Mouse (Mus musculus) neural tube, embryonic 11.5 days (tissue): ENCODE results near the gene Ldah. TPM values are rescaled to one million over a fixed set of nuclear protein-coding genes. Genes with fewer than 3 reads are reported as not detected.

Experiments
- ATAC-seq: fragments of 200-750 bp; cut with Nextera tagmentation; 2 replicates; pipeline ENCODE4 v1.8.0; 2017; ENCODE audit warnings: moderate number of reproducible peaks, mild to moderate bottlenecking, moderate TSS enrichment, moderate library complexity; ENCODE audit not compliant: insufficient read depth, low FRiP score, low TSS enrichment
- DNase-seq: peaks from one replicate; pipeline ENCODE4 v3.0.0-alpha.2; 2015; ENCODE audit warnings: low spot score
- H3K27ac ChIP-seq: fragments of 300-500 bp; sonication (generic); 2 replicates; pipeline ENCODE4 v1.5.1; 2014; ENCODE audit warnings: low read depth, mild to moderate bottlenecking, low read length
- H3K27me3 ChIP-seq: fragments of 300-500 bp; sonication (generic); 2 replicates; pipeline ENCODE4 v1.6.1; 2014; ENCODE audit warnings: mild to moderate bottlenecking, low read length, mixed read lengths; ENCODE audit not compliant: control insufficient read depth, insufficient read depth
- H3K36me3 ChIP-seq: fragments of 300-500 bp; sonication (generic); 2 replicates; pipeline ENCODE4 v1.6.1; 2014; ENCODE audit warnings: mild to moderate bottlenecking, low read length, moderate library complexity, mixed read lengths; ENCODE audit not compliant: control insufficient read depth, insufficient read depth
- H3K4me1 ChIP-seq: fragments of 300-500 bp; sonication (generic); 2 replicates; pipeline ENCODE4 v1.6.1; 2014; ENCODE audit warnings: low read length, mixed read lengths; ENCODE audit not compliant: control insufficient read depth, insufficient read depth
- H3K4me2 ChIP-seq: fragments of 300-500 bp; sonication (generic); 2 replicates; pipeline ENCODE4 v1.6.1; 2014; ENCODE audit warnings: low read depth, mild to moderate bottlenecking, moderate library complexity
- H3K4me3 ChIP-seq: fragments of 300-500 bp; sonication (generic); 2 replicates; pipeline ENCODE4 v1.5.1; 2014; ENCODE audit warnings: low read depth, low read length
- H3K9ac ChIP-seq: fragments of 300-500 bp; sonication (generic); 2 replicates; pipeline ENCODE4 v1.6.1; 2014; ENCODE audit warnings: mild to moderate bottlenecking, low read length
- H3K9me3 ChIP-seq: fragments of 300-500 bp; sonication (generic); 2 replicates; pipeline ENCODE4 v1.6.1; 2016; ENCODE audit warnings: low read length; ENCODE audit not compliant: control insufficient read depth
- WGBS: fragments of 180-500 bp; shearing (Covaris S2); extraction: QIAGEN DNeasy Blood & Tissue Kit; methylation state at CpG from one replicate; pipeline ENCODE4 v1.1.7; 2014; 5-methylcytosine and 5-hydroxymethylcytosine counted together
- polyA plus RNA-seq: library from polyadenylated mRNA; unstranded; fragments of >200 nt; fragmentation: Nextera tagmentation; extraction: Ambion mirVana; gene quantifications from 2 replicates; pipeline ENCODE4 v1.2.1, GENCODE M21; 2014

Gene Ldah
- polyA plus RNA-seq, 1 experiment from 2014 or later = 60.5 TPM

- ATAC-seq (peak; percentile 88), DNase-seq (peak; percentile 95)
- Histone ChIP-seq H3K27ac (no peak within 1 kb of the TSS), H3K4me1 (no peaks in the 10 kb centered on the region; the same call in 1 of the 2 replicates), H3K27me3 (0 out of 2 replicates have a peak, but pooled peaks cover 7% of the 10 kb centered on the region), H3K4me3 (peak within 1 kb of the TSS; percentile 62), H3K9me3 (no peaks in the 10 kb centered on the region), H3K36me3 (no peaks in the 10 kb centered on the region; the same call in 1 of the 2 replicates), H3K4me2 (peak within 1 kb of the TSS; percentile 75), H3K9ac (peak within 1 kb of the TSS; percentile 63)
- 0% methylated on average over 30 of the region's 38 CpGs for WGBS
Measured at GRCm38 (mm10) chr12:8313270-8313771, 105.4 kb downstream of the Ldah start, which contains the start of gene Hs1bp3. Gene Hs1bp3 (plus strand): TSS chr12:8313432.

- Histone ChIP-seq H3K4me1 (no peaks in the 10 kb centered on the region; the same call in 1 of the 2 replicates), H3K9me3 (no peaks in the 10 kb centered on the region), H3K27me3 (0 out of 2 replicates have a peak, but pooled peaks cover 7% of the 10 kb centered on the region), H3K4me2 (peak overlapping the region; percentile 75), H3K36me3 (no peaks in the 10 kb centered on the region; the same call in none of the 2 replicates), H3K9ac (peak overlapping the region; percentile 63), H3K4me3 (peak overlapping the region; percentile 62), H3K27ac (no peak overlapping the region)
- DNase-seq = no peak
- ATAC-seq = peak; percentile 14; the same call in 1 of the 2 replicates
- WGBS = 28% methylated on average over 12 of the region's 12 CpGs
Measured at GRCm38 (mm10) chr12:8313773-8314172, 105.9 kb downstream of the Ldah start.

- Histone ChIP-seq H3K4me2 (no peak overlapping the region), H3K9me3 (no peaks in the 10 kb centered on the region), H3K9ac (no peak overlapping the region), H3K27me3 (no peaks in the 10 kb centered on the region), H3K36me3 (peaks cover 2% of the 10 kb centered on the region), H3K4me3 (no peak overlapping the region), H3K4me1 (no peaks in the 10 kb centered on the region; the same call in 1 of the 2 replicates), H3K27ac (no peak overlapping the region)
- DNase-seq = no peak
- 90% methylated on average over 5 of the region's 5 CpGs for WGBS
- ATAC-seq = no peak
Measured at GRCm38 (mm10) chr12:8316541-8316940, 108.6 kb downstream of the Ldah start.

GRCm38 (mm10) chr12:8320084-8320713, 112.3 kb downstream of the Ldah start:
- no peaks in the 10 kb centered on the region for H3K9me3 ChIP-seq
- H3K27ac ChIP-seq = no peak overlapping the region
- DNase-seq = peak; percentile 80
- no peaks in the 10 kb centered on the region for H3K4me1 ChIP-seq
- ATAC-seq = peak; percentile 25; the same call in 1 of the 2 replicates
- H3K36me3 ChIP-seq = peaks cover 2% of the 10 kb centered on the region
- H3K4me2 ChIP-seq = no peak overlapping the region
- no peaks in the 10 kb centered on the region for H3K27me3 ChIP-seq
- 43% methylated on average over 5 of the region's 5 CpGs for WGBS
- H3K4me3 ChIP-seq = no peak overlapping the region
- no peak overlapping the region for H3K9ac ChIP-seq

- Histone ChIP-seq H3K36me3 (peaks cover 2% of the 10 kb centered on the region), H3K27me3 (no peaks in the 10 kb centered on the region), H3K9ac (no peak overlapping the region), H3K4me3 (no peak overlapping the region), H3K9me3 (no peaks in the 10 kb centered on the region), H3K27ac (no peak overlapping the region), H3K4me2 (no peak overlapping the region), H3K4me1 (no peaks in the 10 kb centered on the region)
- DNase-seq = no peak
- 88% methylated on average over 10 of the region's 10 CpGs for WGBS
- no peak for ATAC-seq
Measured at GRCm38 (mm10) chr12:8321506-8321905, 113.6 kb downstream of the Ldah start.

- Histone ChIP-seq H3K27me3 (no peaks in the 10 kb centered on the region), H3K4me2 (no peak overlapping the region), H3K4me3 (no peak overlapping the region), H3K36me3 (peaks cover 2% of the 10 kb centered on the region), H3K9ac (no peak overlapping the region), H3K27ac (no peak overlapping the region), H3K4me1 (peaks cover 3% of the 10 kb centered on the region; the same call in 1 of the 2 replicates), H3K9me3 (no peaks in the 10 kb centered on the region)
- no peak for DNase-seq
- WGBS = 87% methylated on average over 10 of the region's 10 CpGs
- ATAC-seq = no peak
Measured at GRCm38 (mm10) chr12:8324086-8324485, 116.2 kb downstream of the Ldah start.

GRCm38 (mm10) chr12:8325245-8325942, 117.5 kb downstream of the Ldah start:
- no peak for DNase-seq
- H3K4me3 ChIP-seq = no peak overlapping the region
- no peak overlapping the region for H3K27ac ChIP-seq
- H3K27me3 ChIP-seq = no peaks in the 10 kb centered on the region
- H3K9me3 ChIP-seq = no peaks in the 10 kb centered on the region
- WGBS = 91% methylated on average over 13 of the region's 13 CpGs
- no peak for ATAC-seq
- no peaks in the 10 kb centered on the region; the same call in none of the 2 replicates for H3K36me3 ChIP-seq
- H3K9ac ChIP-seq = no peak overlapping the region
- no peak overlapping the region for H3K4me2 ChIP-seq
- H3K4me1 ChIP-seq = peaks cover 3% of the 10 kb centered on the region; the same call in 1 of the 2 replicates

- Histone ChIP-seq H3K4me2 (no peak overlapping the region), H3K36me3 (no peaks in the 10 kb centered on the region; the same call in none of the 2 replicates), H3K4me3 (no peak overlapping the region), H3K27me3 (no peaks in the 10 kb centered on the region), H3K27ac (no peak overlapping the region), H3K9ac (no peak overlapping the region), H3K4me1 (peaks cover 3% of the 10 kb centered on the region; the same call in 1 of the 2 replicates), H3K9me3 (no peaks in the 10 kb centered on the region)
- ATAC-seq = no peak
- no peak for DNase-seq
- WGBS = 91% methylated on average over 17 of the region's 17 CpGs
Measured at GRCm38 (mm10) chr12:8325943-8326522, 118.1 kb downstream of the Ldah start.
